Comparison of ENCODE assay signal across 10 mouse cellular contexts in genomic region chr8:13614924-13615391, GRCm38 (mm10). TPM values are rescaled to one million over a fixed set of nuclear protein-coding genes. Genes with fewer than 3 reads are reported as not detected.
DNase-seq lines count a peak whose midpoint lies in the region; ATAC-seq and TF ChIP-seq lines count a peak whose summit lies in the region.
"Had no signal": no experiment of that assay in that cellular context is flagged by ENCODE, and none has a peak within 500 bp of the region (broad histone marks: within the 10 kb centered on the region; RNA-seq: fewer than 3 reads in every experiment).

No protein-coding gene starts in this region.

- peak overlapping the region; percentile 34 for H3K4me3 ChIP-seq in gastrocnemius, adult 2 months
- no peak overlapping the region for H3K4me3 ChIP-seq in thymus, adult 2 months (ENCODE audit: control insufficient read depth, insufficient read depth, low read length)

- 85% methylated on average over 10 of the region's 10 CpGs for WGBS in thymus, adult 2 months

- TF ChIP-seq CTCF in gastrocnemius, adult 2 months (IDR thresholded peaks at IDR 0.05) = no peak
- no peak for TF ChIP-seq CTCF in thymus, adult 2 months (IDR thresholded peaks at IDR 0.05; ENCODE audit: borderline replicate concordance, control insufficient read depth, extremely low read depth, insufficient read depth, low read length, poor library complexity)

- peak overlapping the region; percentile 63 for H3K27ac ChIP-seq in gastrocnemius, adult 2 months
- H3K27ac ChIP-seq in thymus, adult 2 months (ENCODE audit: control insufficient read depth, insufficient read depth, low read length) = no peak overlapping the region

- intact Hi-C loops in gastrocnemius, adult 2 months (cut with DNase I) = no loop called here

- H3K36me3 ChIP-seq in thymus, adult 2 months (ENCODE audit: control insufficient read depth, insufficient read depth, low read length) = no peaks in the 10 kb centered on the region

- no peaks in the 10 kb centered on the region for H3K27me3 ChIP-seq in thymus, adult 2 months (ENCODE audit: control insufficient read depth, insufficient read depth, low read length)

- ATAC-seq in megakaryocyte-erythroid progenitor cell, adult 5-6 weeks (replicated peaks; ENCODE audit: low FRiP score, low TSS enrichment, poor library complexity, severe bottlenecking) = no peak

- no peak for TF ChIP-seq POLR2A in thymus, adult 2 months (IDR thresholded peaks at IDR 0.05; ENCODE audit: control insufficient read depth, extremely low read depth, insufficient read depth, low read length, poor library complexity)

- no peak for DNase-seq in gastrocnemius, adult 2 months
- DNase-seq in gastrocnemius, postnatal 25 days = no peak
- peak; percentile 24 for DNase-seq in right cerebral cortex, postnatal 4 days
- no peak for DNase-seq in right cerebral cortex, postnatal 25 days
- peak; percentile 20 to 28 for DNase-seq in kidney, postnatal 4 days
- no peak for DNase-seq in ovary, postnatal 14 days (ENCODE audit: low spot score)
- DNase-seq in thymus, adult 2 months = no peak
- DNase-seq: right cerebral cortex, adult 18-20 months had no signal

- H3K4me1 ChIP-seq in thymus, adult 2 months (replicated peaks; ENCODE audit: control insufficient read depth, insufficient read depth, low read length) = peaks cover under 1% of the 10 kb centered on the region

RNA-seq across cellular contexts. Expression of gene 1700029H14Rik, which starts 52.7 kb away (rescaled TPM):
- total RNA-seq in gastrocnemius, adult 2 months (2021) = not detected
- not detected for total RNA-seq in gastrocnemius, postnatal 25 days (2021)
- polyA plus RNA-seq in thymus, adult 2 months (2012; rRNA removed) = 0.18 and 0.30 TPM in 2 replicates
- not detected in 2 replicates for total RNA-seq in megakaryocyte-erythroid progenitor cell, adult 5-6 weeks (2014; fragmentation: Nextera tagmentation)
- not detected in 2 replicates for total RNA-seq in megakaryocyte-erythroid progenitor cell, adult 5-6 weeks (2017)
- total RNA-seq: liver, adult 2 months had no signal
- polyA plus RNA-seq: liver, adult 2 months had no signal

Comparison
In these comparisons a context has a peak if more than half of its experiments do, and no peak if none do; other contexts are left out.
1. DNase-seq: peak in right cerebral cortex, postnatal 4 days (single experiment) and kidney, postnatal 4 days (2 of 2); none in gastrocnemius, adult 2 months (single experiment), gastrocnemius, postnatal 25 days (single experiment), right cerebral cortex, postnatal 25 days (single experiment), ovary, postnatal 14 days (single experiment) and thymus, adult 2 months (single experiment).